Mouse (Mus musculus) liver, embryonic 14.5 days (tissue): ENCODE results near the gene Larp6.

Experiments
- CTCF ChIP-seq: IDR thresholded peaks from 2 replicates; pipeline ENCODE4 v1.5.1; 2016; ENCODE audit warnings: antibody characterized with exemption, low read depth, control low read depth
- EP300 ChIP-seq: IDR thresholded peaks from 2 replicates; pipeline ENCODE4 v1.6.1; 2016; ENCODE audit warnings: antibody characterized with exemption, low read depth

DNA sequence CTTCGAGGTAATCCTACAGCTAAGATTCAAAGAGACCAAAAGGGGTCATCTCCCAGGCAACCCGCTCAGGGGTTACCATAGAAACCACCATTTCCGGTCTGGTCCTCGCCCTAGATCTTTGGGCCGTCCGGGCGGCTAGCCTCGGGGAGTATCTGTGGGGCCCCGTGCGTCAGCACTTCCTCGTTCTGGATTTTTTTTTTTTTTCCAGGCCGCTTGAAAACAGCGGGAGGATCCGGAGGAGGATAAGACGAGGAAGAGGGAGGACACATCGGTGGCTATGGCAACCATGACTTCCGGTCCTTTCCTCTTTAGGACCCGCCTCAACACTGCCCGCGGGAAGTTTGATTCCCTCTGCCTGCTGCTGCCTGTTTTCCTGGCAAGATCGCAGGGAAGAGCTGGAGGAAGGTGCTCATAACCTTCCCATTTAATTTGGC is 24.9 kb upstream of the Larp6 start, which contains the start of gene Lrrc49:
- TF ChIP-seq CTCF (no peak), EP300 (no peak)
